Mouse (Mus musculus) hindbrain, embryonic 12.5 days (tissue): ENCODE measurements around the gene Ncan. TPM values are rescaled to one million over a fixed set of nuclear protein-coding genes. Genes with fewer than 3 reads are reported as not detected.

Experiments used
- ATAC-seq: fragments of 200-750 bp; cut with Nextera tagmentation; 2 replicates; pipeline ENCODE4 v1.8.0; 2017; ENCODE audit warnings: moderate TSS enrichment; ENCODE audit not compliant: low FRiP score
- H3K27ac ChIP-seq: fragments of 300-500 bp; sonication (generic); 2 replicates; pipeline ENCODE4 v1.5.1; 2016; ENCODE audit warnings: mild to moderate bottlenecking
- H3K27me3 ChIP-seq: fragments of 300-500 bp; sonication (generic); 2 replicates; pipeline ENCODE4 v1.6.1; 2016; ENCODE audit warnings: mild to moderate bottlenecking
- H3K36me3 ChIP-seq: fragments of 300-500 bp; sonication (generic); 2 replicates; pipeline ENCODE4 v1.6.1; 2016; ENCODE audit warnings: mild to moderate bottlenecking
- H3K4me1 ChIP-seq: fragments of 300-500 bp; sonication (generic); 2 replicates; pipeline ENCODE4 v1.6.1; 2016
- H3K4me2 ChIP-seq: fragments of 300-500 bp; sonication (generic); replicated peaks from 2 replicates; pipeline ENCODE4 v1.6.1; 2016; ENCODE audit warnings: mild to moderate bottlenecking
- H3K4me3 ChIP-seq: fragments of 300-500 bp; sonication (generic); 2 replicates; pipeline ENCODE4 v1.5.1; 2016; ENCODE audit warnings: mild to moderate bottlenecking
- H3K9ac ChIP-seq: fragments of 300-500 bp; sonication (generic); 2 replicates; pipeline ENCODE4 v1.6.1; 2016; ENCODE audit warnings: mild to moderate bottlenecking, moderate library complexity
- H3K9me3 ChIP-seq: fragments of 300-500 bp; sonication (generic); replicated peaks from 2 replicates; pipeline ENCODE4 v1.6.1; 2016; ENCODE audit warnings: mild to moderate bottlenecking
- WGBS: fragments of 180-500 bp; shearing (Covaris S2); methylation state at CpG from one replicate; pipeline ENCODE4 v1.1.7; 2016; 5-methylcytosine and 5-hydroxymethylcytosine counted together
- polyA plus RNA-seq: library from polyadenylated mRNA; unstranded; fragments of >200 nt; fragmentation: Nextera tagmentation; extraction: Ambion mirVana; gene quantifications from 2 replicates; pipeline ENCODE4 v1.2.1, GENCODE M21; 2016

The Ncan gene
- polyA plus RNA-seq, 1 experiment from 2014 or later: 92.0 TPM

- no peak overlapping the region for H3K9ac ChIP-seq
- 46% methylated on average over 9 of the region's 9 CpGs for WGBS
- peaks cover 66% of the 10 kb centered on the region for H3K27me3 ChIP-seq
- no peak overlapping the region for H3K27ac ChIP-seq
- no peaks in the 10 kb centered on the region for H3K9me3 ChIP-seq
- peaks cover 7% of the 10 kb centered on the region for H3K36me3 ChIP-seq
- H3K4me3 ChIP-seq: no peak overlapping the region
- ATAC-seq: peak; percentile 18; the same call in 1 of the 2 replicates
- no peak overlapping the region for H3K4me2 ChIP-seq
- peaks cover 37% of the 10 kb centered on the region for H3K4me1 ChIP-seq
Measured at GRCm38 (mm10) chr8:70089296-70089960, 31.2 kb downstream of the Ncan start.

GRCm38 (mm10) chr8:70087836-70088650 is 32.6 kb downstream of the Ncan start:
- peaks cover 51% of the 10 kb centered on the region for H3K4me1 ChIP-seq
- H3K4me2 ChIP-seq: peak overlapping the region; percentile 85
- ATAC-seq: peak; percentile 69
- no peak overlapping the region for H3K27ac ChIP-seq
- H3K4me3 ChIP-seq: peak overlapping the region; percentile 45
- H3K27me3 ChIP-seq: peaks cover 80% of the 10 kb centered on the region
- H3K36me3 ChIP-seq: no peaks in the 10 kb centered on the region
- peak overlapping the region; percentile 57 for H3K9ac ChIP-seq
- WGBS: 3% methylated on average over 56 of the region's 56 CpGs
- H3K9me3 ChIP-seq: no peaks in the 10 kb centered on the region

- H3K4me3 ChIP-seq: no peak overlapping the region
- H3K4me2 ChIP-seq: no peak overlapping the region
- no peak for ATAC-seq
- H3K9me3 ChIP-seq: no peaks in the 10 kb centered on the region
- H3K36me3 ChIP-seq: no peaks in the 10 kb centered on the region
- H3K27me3 ChIP-seq: peaks cover 88% of the 10 kb centered on the region
- 7% methylated on average over 7 of the region's 7 CpGs for WGBS
- no peak overlapping the region for H3K9ac ChIP-seq
- H3K27ac ChIP-seq: no peak overlapping the region
- peaks cover 52% of the 10 kb centered on the region for H3K4me1 ChIP-seq
Measured at GRCm38 (mm10) chr8:70087237-70087636, 33.4 kb downstream of the Ncan start.

- Histone ChIP-seq H3K4me2 (no peak overlapping the region), H3K9ac (no peak overlapping the region), H3K36me3 (no peaks in the 10 kb centered on the region), H3K9me3 (no peaks in the 10 kb centered on the region), H3K4me1 (peaks cover 52% of the 10 kb centered on the region), H3K27ac (no peak overlapping the region), H3K27me3 (peaks cover 98% of the 10 kb centered on the region), H3K4me3 (no peak overlapping the region)
- WGBS: 48% methylated on average over 1 of the region's 1 CpGs
- ATAC-seq: no peak
Measured at GRCm38 (mm10) chr8:70086151-70086550, 34.5 kb downstream of the Ncan start.

- Histone ChIP-seq H3K9me3 (no peaks in the 10 kb centered on the region), H3K4me1 (peaks cover 43% of the 10 kb centered on the region), H3K36me3 (no peaks in the 10 kb centered on the region), H3K9ac (peak overlapping the region; percentile 53), H3K4me3 (peak overlapping the region; percentile 41), H3K4me2 (peak overlapping the region; percentile 74), H3K27me3 (peaks cover 83% of the 10 kb centered on the region), H3K27ac (no peak overlapping the region)
- ATAC-seq: peak; percentile 40; the same call in 1 of the 2 replicates
- WGBS: 2% methylated on average over 70 of the region's 71 CpGs
Measured at GRCm38 (mm10) chr8:70084191-70085065, 36.2 kb downstream of the Ncan start.

- no peaks in the 10 kb centered on the region for H3K36me3 ChIP-seq
- no peak within 1 kb of the TSS for H3K27ac ChIP-seq
- no peak for ATAC-seq
- 2% methylated on average over 26 of the region's 26 CpGs for WGBS
- H3K4me3 ChIP-seq: peak within 1 kb of the TSS; percentile 41
- peaks cover 71% of the 10 kb centered on the region for H3K27me3 ChIP-seq
- peak within 1 kb of the TSS; percentile 53 for H3K9ac ChIP-seq
- H3K4me2 ChIP-seq: peak within 1 kb of the TSS; percentile 74
- no peaks in the 10 kb centered on the region for H3K9me3 ChIP-seq
- H3K4me1 ChIP-seq: peaks cover 32% of the 10 kb centered on the region
Measured at GRCm38 (mm10) chr8:70083285-70083684, 37.4 kb downstream of the Ncan start, which contains the start of gene Hapln4. Gene Hapln4, plus strand, starts transcription at chr8:70083457.

- Histone ChIP-seq H3K27ac (no peak overlapping the region), H3K27me3 (peaks cover 58% of the 10 kb centered on the region), H3K36me3 (no peaks in the 10 kb centered on the region), H3K9ac (no peak overlapping the region), H3K4me3 (no peak overlapping the region), H3K4me1 (peaks cover 24% of the 10 kb centered on the region), H3K4me2 (no peak overlapping the region), H3K9me3 (no peaks in the 10 kb centered on the region)
- ATAC-seq: no peak
- 95% methylated on average over 2 of the region's 2 CpGs for WGBS
Measured at GRCm38 (mm10) chr8:70081976-70082375, 38.7 kb downstream of the Ncan start.

GRCm38 (mm10) chr8:70073682-70074081 is 47.0 kb downstream of the Ncan start:
- H3K27me3 ChIP-seq: no peaks in the 10 kb centered on the region
- no peaks in the 10 kb centered on the region for H3K9me3 ChIP-seq
- H3K4me1 ChIP-seq: peaks cover 6% of the 10 kb centered on the region; the same call in 1 of the 2 replicates
- no peak overlapping the region for H3K27ac ChIP-seq
- 88% methylated on average over 1 of the region's 1 CpGs for WGBS
- peaks cover 36% of the 10 kb centered on the region for H3K36me3 ChIP-seq
- H3K4me2 ChIP-seq: no peak overlapping the region
- H3K9ac ChIP-seq: no peak overlapping the region
- ATAC-seq: no peak
- H3K4me3 ChIP-seq: no peak overlapping the region

GRCm38 (mm10) chr8:70073120-70073519 is 47.6 kb downstream of the Ncan start:
- 71% methylated on average over 8 of the region's 8 CpGs for whole genome bisulfite sequencing
- H3K36me3 ChIP-seq: peaks cover 41% of the 10 kb centered on the region

GRCm38 (mm10) chr8:70072441-70073069 is 48.1 kb downstream of the Ncan start, which contains the start of gene Tm6sf2:
Gene Tm6sf2, plus strand, starts transcription at chr8:70072924.
- 13% methylated on average over 19 of the region's 27 CpGs for WGBS
- Histone ChIP-seq H3K4me3 (no peak within 1 kb of the TSS), H3K27ac (no peak within 1 kb of the TSS), H3K9me3 (no peaks in the 10 kb centered on the region), H3K27me3 (no peaks in the 10 kb centered on the region), H3K4me2 (peak within 1 kb of the TSS; percentile 28), H3K36me3 (peaks cover 47% of the 10 kb centered on the region), H3K4me1 (peaks cover 6% of the 10 kb centered on the region; the same call in 1 of the 2 replicates), H3K9ac (no peak within 1 kb of the TSS; the same call in 1 of the 2 replicates)
- peak; percentile 73 for ATAC-seq

More at GRCm38 (mm10) chr8:70073120-70073519, 47.6 kb downstream of the Ncan start:
- no peak overlapping the region for H3K4me3 ChIP-seq
- H3K27me3 ChIP-seq: no peaks in the 10 kb centered on the region
- peaks cover 6% of the 10 kb centered on the region; the same call in 1 of the 2 replicates for H3K4me1 ChIP-seq
- no peaks in the 10 kb centered on the region for H3K9me3 ChIP-seq
- peak overlapping the region; percentile 28 for H3K4me2 ChIP-seq
- no peak overlapping the region for H3K27ac ChIP-seq
- no peak for ATAC-seq
- no peak overlapping the region for H3K9ac ChIP-seq

- no peak for ATAC-seq
- Histone ChIP-seq H3K9ac (no peak overlapping the region; the same call in 1 of the 2 replicates), H3K27me3 (no peaks in the 10 kb centered on the region), H3K4me1 (peaks cover 6% of the 10 kb centered on the region; the same call in 1 of the 2 replicates), H3K4me3 (no peak overlapping the region), H3K27ac (no peak overlapping the region), H3K36me3 (peaks cover 53% of the 10 kb centered on the region), H3K4me2 (no peak overlapping the region), H3K9me3 (no peaks in the 10 kb centered on the region)
- 86% methylated on average over 2 of the region's 2 CpGs for WGBS
Measured at GRCm38 (mm10) chr8:70071836-70072440, 48.7 kb downstream of the Ncan start.
